Mouse (Mus musculus) lung, adult 2 months (tissue): ENCODE measurements around the gene Cfap99.

Experiments
- CTCF ChIP-seq: fragments of 200-500 bp; IDR thresholded peaks from 2 replicates; pipeline ENCODE4 v1.5.1; 2011; ENCODE audit warnings: mild to moderate bottlenecking, low read length, control low read depth; ENCODE audit not compliant: insufficient read depth
- POLR2A ChIP-seq: fragments of 200-500 bp; IDR thresholded peaks from 2 replicates; pipeline ENCODE4 v1.6.1; 2011; ENCODE audit warnings: low read depth, mild to moderate bottlenecking, control low read depth, low read length, borderline replicate concordance; ENCODE audit errors: extremely low read depth

- TF ChIP-seq CTCF (no peak), POLR2A (no peak)
Observed at GRCm38 (mm10) chr5:34330136-34330535, 41.7 kb downstream of the Cfap99 start.
